Mouse (Mus musculus): ENCODE data around the gene Napepld. TPM values are rescaled to one million over a fixed set of nuclear protein-coding genes. Genes with fewer than 3 reads are reported as not detected.

Napepld gene
- polyA plus RNA-seq, 1 experiment from 2014 or later, result 3.9 TPM

Other genes with a start within 250 kb of the Napepld start
- gene Lrrc17, start 157.8 kb downstream of the Napepld start, polyA plus RNA-seq (2014; fragmentation: Nextera tagmentation; extraction: Ambion mirVana), result 3.6 and 5.9 TPM in 2 replicates
- gene Fbxl13, start 55.8 kb downstream of the Napepld start, polyA plus RNA-seq (2014; fragmentation: Nextera tagmentation; extraction: Ambion mirVana), result 0.23 and 0.32 TPM in 2 replicates
- gene Armc10, start 55.6 kb downstream of the Napepld start, polyA plus RNA-seq (2014; fragmentation: Nextera tagmentation; extraction: Ambion mirVana), result 29.7 and 29.8 TPM in 2 replicates
- 89.6 and 90.9 TPM in 2 replicates for gene Pmpcb, start 35.7 kb upstream of the Napepld start, polyA plus RNA-seq (2014; fragmentation: Nextera tagmentation; extraction: Ambion mirVana)
- 99.9 and 104 TPM in 2 replicates for gene Dnajc2, start 83.9 kb upstream of the Napepld start, polyA plus RNA-seq (2014; fragmentation: Nextera tagmentation; extraction: Ambion mirVana)
- gene Psmc2, start 83.9 kb upstream of the Napepld start, polyA plus RNA-seq (2014; fragmentation: Nextera tagmentation; extraction: Ambion mirVana), result 229 and 246 TPM in 2 replicates
- 0.06 TPM in 1 of 2 replicates, not detected in the other for gene Slc26a5, start 164.2 kb upstream of the Napepld start, polyA plus RNA-seq (2014; fragmentation: Nextera tagmentation; extraction: Ambion mirVana)

Data from liver, embryonic 11.5 days (tissue).